Mouse (Mus musculus) ES-E14 (cell line): ENCODE data around the gene Fam222a.

ENCODE experiments used
- CHD2 ChIP-seq: IDR thresholded peaks from 2 replicates; pipeline ENCODE4 v1.6.1; 2014; ENCODE audit warnings: mild to moderate bottlenecking, low read depth, low read length, inconsistent platforms
- ZC3H11A ChIP-seq: IDR thresholded peaks from 2 replicates; pipeline ENCODE4 v1.6.1; 2012; ENCODE audit warnings: low read depth, mild to moderate bottlenecking, inconsistent platforms, low read length, borderline replicate concordance

DNA sequence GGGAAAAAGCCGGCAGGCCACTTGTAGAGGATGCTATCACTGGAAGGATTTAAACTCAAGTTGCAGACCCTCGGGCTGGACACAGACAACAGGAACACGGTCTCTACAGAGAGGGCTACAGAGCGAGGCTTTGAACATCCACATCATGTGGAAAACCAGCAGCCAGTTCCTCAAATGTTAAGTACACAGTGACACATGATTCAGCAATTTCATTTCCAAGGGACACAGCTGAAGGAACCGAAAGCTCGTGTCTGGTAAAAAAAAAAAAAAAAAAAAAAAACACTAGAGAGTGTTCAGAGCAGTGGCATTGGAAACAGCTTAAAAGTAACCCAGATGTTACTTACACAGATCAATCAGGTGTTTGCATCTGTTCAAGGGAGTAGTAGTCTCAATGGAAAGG, 93.2 kb downstream of the Fam222a start:
- no peak for TF ChIP-seq CHD2
- no peak for TF ChIP-seq ZC3H11A
